Mouse (Mus musculus): ENCODE results near the gene Gcc2.
A peak's percentile ranks its signal among the peaks of the same experiment; 100 is the strongest.
"Not testable (repeated sequence)": the region's sequence is repeated elsewhere in the genome, so short reads cannot be mapped to it uniquely, and the experiment has no call there.

Gcc2 gene

GRCm38 (mm10) chr10:58231779-58232640 lies 23.3 kb upstream of the Gcc2 start:
- peak; percentile 82 for DNase-seq (ENCODE audit: low spot score)

GRCm38 (mm10) chr10:58232641-58232969 lies 22.7 kb upstream of the Gcc2 start, which contains the start of gene Duxf3:
Gene Duxf3 (minus strand): TSS chr10:58232675.
- not testable (repeated sequence) for DNase-seq (ENCODE audit: low spot score)

- DNase-seq (ENCODE audit: low spot score) = not testable (repeated sequence)
These were observed 22.1 kb upstream of the Gcc2 start for GRCm38 (mm10) chr10:58233054-58233739.

- not testable (repeated sequence) for DNase-seq (ENCODE audit: low spot score)
These were observed 21.6 kb upstream of the Gcc2 start for GRCm38 (mm10) chr10:58233740-58234121.

- DNase-seq (ENCODE audit: low spot score) = not testable (repeated sequence)
These were observed 20.3 kb upstream of the Gcc2 start for GRCm38 (mm10) chr10:58234985-58235384.

GRCm38 (mm10) chr10:58236613-58237012 lies 18.7 kb upstream of the Gcc2 start, which contains the start of gene Gm4981:
Gene Gm4981 (minus strand): TSS chr10:58236701.
- no peak for DNase-seq (ENCODE audit: low spot score)

GRCm38 (mm10) chr10:58238984-58239740 lies 16.1 kb upstream of the Gcc2 start:
- peak; percentile 70 for DNase-seq (ENCODE audit: low spot score)

- DNase-seq (ENCODE audit: low spot score) = no peak
These were observed 5.8 kb upstream of the Gcc2 start for GRCm38 (mm10) chr10:58249535-58249934.

- no peak for DNase-seq (ENCODE audit: low spot score)
These were observed 592 bp upstream of the Gcc2 start for GRCm38 (mm10) chr10:58254635-58255175.

- DNase-seq (ENCODE audit: low spot score) = no peak
These were observed 657 bp downstream of the Gcc2 start for GRCm38 (mm10) chr10:58255954-58256353.

GRCm38 (mm10) chr10:58258466-58258865 lies 3.2 kb downstream of the Gcc2 start:
- DNase-seq (ENCODE audit: low spot score) = no peak

GRCm38 (mm10) chr10:58282238-58282637 lies 26.9 kb downstream of the Gcc2 start:
- no peak for DNase-seq (ENCODE audit: low spot score)

GRCm38 (mm10) chr10:58290742-58291141 lies 35.4 kb downstream of the Gcc2 start:
- DNase-seq (ENCODE audit: low spot score) = no peak

- no peak for DNase-seq (ENCODE audit: low spot score)
These were observed 38.9 kb downstream of the Gcc2 start for GRCm38 (mm10) chr10:58294246-58294645.

- DNase-seq (ENCODE audit: low spot score) = no peak
These were observed 40.3 kb downstream of the Gcc2 start for GRCm38 (mm10) chr10:58295605-58296004.

- DNase-seq (ENCODE audit: low spot score) = no peak
These were observed 49.7 kb downstream of the Gcc2 start for GRCm38 (mm10) chr10:58304996-58305395.

GRCm38 (mm10) chr10:58306897-58307296 lies 51.6 kb downstream of the Gcc2 start:
- DNase-seq (ENCODE audit: low spot score) = no peak

GRCm38 (mm10) chr10:58310791-58311190 lies 55.5 kb downstream of the Gcc2 start:
- DNase-seq (ENCODE audit: low spot score) = no peak

- no peak for DNase-seq (ENCODE audit: low spot score)
These were observed 57.6 kb downstream of the Gcc2 start for GRCm38 (mm10) chr10:58312887-58313286.

- DNase-seq (ENCODE audit: low spot score) = no peak
These were observed 65.6 kb downstream of the Gcc2 start for GRCm38 (mm10) chr10:58320881-58321280.

- DNase-seq (ENCODE audit: low spot score) = no peak
These were observed 67.2 kb downstream of the Gcc2 start for GRCm38 (mm10) chr10:58322361-58323027.
